Mouse (Mus musculus): Measurements from ENCODE around the gene Ccdc13. TPM values are rescaled to one million over a fixed set of nuclear protein-coding genes. Genes with fewer than 3 reads are reported as not detected.

Ccdc13 gene
- polyA plus RNA-seq, 1 experiment from 2014 or later = 0.08 TPM

GRCm38 (mm10) chr9:121798887-121799520 lies 40.3 kb downstream of the Ccdc13 start:
- Histone ChIP-seq H3K4me3 (no peak overlapping the region), H3K4me1 (replicated peaks) (peaks cover 35% of the 10 kb centered on the region), H3K27ac (ENCODE audit: poor library complexity, severe bottlenecking) (no peak overlapping the region), H3K4me2 (no peak overlapping the region), H3K36me3 (no peaks in the 10 kb centered on the region), H3K9me3 (replicated peaks) (no peaks in the 10 kb centered on the region), H3K27me3 (replicated peaks) (peaks cover 57% of the 10 kb centered on the region), H3K9ac (no peak overlapping the region)
- WGBS = 33% methylated on average over 6 of the region's 6 CpGs
- no peak for ATAC-seq (ENCODE audit: insufficient number of reproducible peaks, low FRiP score)

- ATAC-seq (ENCODE audit: insufficient number of reproducible peaks, low FRiP score) = no peak
- WGBS = 19% methylated on average over 12 of the region's 12 CpGs
- Histone ChIP-seq H3K27me3 (replicated peaks) (peaks cover 60% of the 10 kb centered on the region), H3K4me2 (no peak overlapping the region), H3K4me3 (no peak overlapping the region), H3K9me3 (replicated peaks) (no peaks in the 10 kb centered on the region), H3K4me1 (replicated peaks) (peaks cover 31% of the 10 kb centered on the region), H3K9ac (no peak overlapping the region), H3K27ac (ENCODE audit: poor library complexity, severe bottlenecking) (no peak overlapping the region), H3K36me3 (no peaks in the 10 kb centered on the region)
Observed at GRCm38 (mm10) chr9:121797722-121798121, 41.5 kb downstream of the Ccdc13 start.

DNA sequence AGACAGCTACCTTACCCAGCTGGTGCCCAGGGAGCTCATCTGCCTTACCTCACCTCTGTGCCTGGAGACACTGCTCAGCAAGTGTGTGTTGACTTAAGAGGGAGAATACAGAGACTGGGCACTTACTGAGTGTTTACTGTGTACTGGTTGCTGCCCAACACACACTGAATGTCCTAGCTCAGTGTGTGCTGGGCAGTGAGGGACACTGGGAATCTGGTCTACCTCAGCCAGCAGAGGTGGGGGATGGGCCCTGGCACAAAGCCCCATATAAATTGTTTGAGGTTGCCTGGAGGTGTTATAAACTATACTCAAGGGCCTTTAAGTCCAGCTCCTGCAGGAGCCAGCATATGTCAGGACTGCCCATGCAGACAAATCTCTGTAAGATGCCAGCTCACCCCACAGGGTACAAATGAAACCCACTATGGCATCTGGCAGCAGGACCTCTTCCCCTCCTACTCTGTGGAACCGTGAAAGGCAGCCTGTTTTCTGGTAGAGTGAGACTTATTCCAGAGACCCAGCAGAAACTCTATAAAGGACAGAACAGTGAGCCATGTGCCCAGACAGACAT lies 44.2 kb downstream of the Ccdc13 start:
- WGBS = 46% methylated on average over 1 of the region's 1 CpGs
- Histone ChIP-seq H3K27me3 (replicated peaks) (peaks cover 46% of the 10 kb centered on the region), H3K36me3 (no peaks in the 10 kb centered on the region), H3K4me2 (no peak overlapping the region), H3K9me3 (replicated peaks) (no peaks in the 10 kb centered on the region), H3K9ac (no peak overlapping the region), H3K4me3 (no peak overlapping the region), H3K27ac (ENCODE audit: poor library complexity, severe bottlenecking) (no peak overlapping the region), H3K4me1 (replicated peaks) (peaks cover 51% of the 10 kb centered on the region)
- no peak for ATAC-seq (ENCODE audit: insufficient number of reproducible peaks, low FRiP score)

DNA sequence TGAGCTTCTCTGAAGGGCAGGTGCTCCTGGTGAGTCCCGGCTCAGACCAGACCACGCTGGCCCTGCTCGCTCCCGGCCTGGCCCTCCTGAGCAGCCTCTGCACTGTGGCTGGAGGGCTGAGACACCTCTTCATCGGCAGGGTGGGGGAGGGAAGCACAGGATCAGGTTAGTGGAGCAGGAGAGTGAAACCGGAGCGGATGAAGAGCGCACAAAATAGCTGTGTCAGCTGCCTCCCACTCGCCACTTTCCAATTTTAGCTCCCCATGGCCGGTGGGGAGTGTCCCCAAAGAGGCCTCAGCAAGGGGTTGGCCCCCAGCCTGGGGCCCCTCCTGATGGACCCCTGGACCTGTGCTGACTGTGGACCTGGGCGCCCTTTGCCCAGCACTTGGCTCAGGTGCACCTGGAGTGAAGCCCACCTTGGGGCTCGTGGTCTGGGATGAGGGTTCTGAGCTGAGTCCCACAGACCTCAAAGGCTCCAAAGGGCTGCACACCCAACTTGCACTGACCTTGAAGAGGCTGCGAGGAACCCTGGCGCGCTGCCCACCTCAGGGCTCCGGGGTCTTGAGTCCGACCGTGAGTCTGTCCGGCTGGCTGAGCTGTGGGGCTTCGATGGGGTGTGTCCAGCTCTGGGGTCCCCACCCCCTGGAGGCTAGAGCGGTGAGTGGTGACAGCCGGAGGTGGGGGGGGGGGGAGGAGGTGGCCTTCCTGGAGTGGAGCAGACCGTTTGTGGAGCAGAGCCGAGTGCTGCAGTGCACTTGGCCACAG lies 47.3 kb downstream of the Ccdc13 start, which contains the start of gene Hhatl:
TSS of gene Hhatl (minus strand) at position 751 of the 765 bp plus-strand sequence.
- Histone ChIP-seq H3K27me3 (replicated peaks) (peaks cover 30% of the 10 kb centered on the region), H3K27ac (ENCODE audit: poor library complexity, severe bottlenecking) (peak within 1 kb of the TSS; percentile 71), H3K4me1 (replicated peaks) (peaks cover 43% of the 10 kb centered on the region), H3K9me3 (replicated peaks) (no peaks in the 10 kb centered on the region), H3K36me3 (no peaks in the 10 kb centered on the region), H3K4me3 (peak within 1 kb of the TSS; percentile 38), H3K4me2 (peak within 1 kb of the TSS; percentile 59), H3K9ac (peak within 1 kb of the TSS; percentile 45; the same call in 1 of the 2 replicates)
- WGBS = 43% methylated on average over 24 of the region's 24 CpGs
- peak; percentile 37; the same call in 1 of the 2 replicates for ATAC-seq (ENCODE audit: insufficient number of reproducible peaks, low FRiP score)

DNA sequence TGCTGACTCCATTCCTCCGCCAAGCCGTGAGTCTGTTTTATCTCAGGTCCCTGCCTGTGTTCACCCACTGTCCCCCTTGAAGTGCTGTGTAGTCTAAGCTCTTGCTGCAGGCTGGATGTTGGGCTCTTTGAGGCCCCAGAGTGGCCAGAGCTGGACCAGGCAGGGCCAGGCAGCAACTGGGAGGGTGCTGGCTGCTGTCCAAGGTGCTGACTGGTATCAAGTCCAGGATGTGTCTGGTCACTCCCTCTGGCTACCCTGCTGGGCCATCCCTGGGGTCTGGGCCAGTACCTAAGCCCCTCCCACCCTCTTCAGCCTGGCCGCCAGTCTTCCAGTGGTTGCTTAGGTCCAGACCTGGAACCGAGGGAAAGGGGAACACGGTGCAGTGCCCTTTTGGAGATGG lies 48.1 kb downstream of the Ccdc13 start:
- Histone ChIP-seq H3K4me2 (peak overlapping the region; percentile 59), H3K36me3 (no peaks in the 10 kb centered on the region), H3K27me3 (replicated peaks) (peaks cover 30% of the 10 kb centered on the region), H3K27ac (ENCODE audit: poor library complexity, severe bottlenecking) (peak overlapping the region; percentile 71; the same call in 1 of the 2 replicates), H3K4me3 (peak overlapping the region; percentile 38), H3K9me3 (replicated peaks) (no peaks in the 10 kb centered on the region), H3K9ac (no peak overlapping the region), H3K4me1 (replicated peaks) (peaks cover 43% of the 10 kb centered on the region)
- peak; percentile 36; the same call in 1 of the 2 replicates for ATAC-seq (ENCODE audit: insufficient number of reproducible peaks, low FRiP score)
- 8% methylated on average over 5 of the region's 5 CpGs for WGBS

DNA sequence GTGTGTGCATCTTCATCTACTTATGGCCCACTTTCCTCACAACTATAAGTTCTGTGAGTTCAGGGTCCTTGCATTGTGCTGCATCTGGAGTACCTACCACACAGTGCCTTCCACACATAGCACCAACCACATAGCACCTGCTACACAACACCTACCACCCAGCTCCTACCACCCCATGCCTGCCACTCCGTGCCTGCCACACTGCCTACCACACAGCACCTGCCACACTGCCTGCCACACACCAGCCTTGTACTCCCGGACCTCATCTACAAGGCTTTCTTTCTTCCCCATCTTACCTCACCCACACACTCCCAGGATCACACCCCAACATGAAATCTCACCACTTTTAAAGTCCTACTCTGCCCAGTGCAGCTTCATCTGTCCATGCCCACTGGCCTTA lies 52.9 kb downstream of the Ccdc13 start:
- no peaks in the 10 kb centered on the region for H3K9me3 ChIP-seq (replicated peaks)
- peaks cover 28% of the 10 kb centered on the region for H3K27me3 ChIP-seq (replicated peaks)
- H3K36me3 ChIP-seq = no peaks in the 10 kb centered on the region
- H3K4me2 ChIP-seq = no peak overlapping the region
- no peak overlapping the region for H3K27ac ChIP-seq (ENCODE audit: poor library complexity, severe bottlenecking)
- H3K4me3 ChIP-seq = no peak overlapping the region
- no peak overlapping the region for H3K9ac ChIP-seq
- no peak for ATAC-seq (ENCODE audit: insufficient number of reproducible peaks, low FRiP score)
- peaks cover 10% of the 10 kb centered on the region for H3K4me1 ChIP-seq (replicated peaks)
- 63% methylated on average over 2 of the region's 2 CpGs for WGBS

- no peak overlapping the region for H3K27ac ChIP-seq (ENCODE audit: poor library complexity, severe bottlenecking)
- 78% methylated on average over 8 of the region's 8 CpGs for WGBS
- H3K9ac ChIP-seq = no peak overlapping the region
- H3K4me1 ChIP-seq (replicated peaks) = no peaks in the 10 kb centered on the region
- no peaks in the 10 kb centered on the region for H3K9me3 ChIP-seq (replicated peaks)
- H3K4me2 ChIP-seq = no peak overlapping the region
- no peak for ATAC-seq (ENCODE audit: insufficient number of reproducible peaks, low FRiP score)
- no peaks in the 10 kb centered on the region for H3K36me3 ChIP-seq
- peaks cover 35% of the 10 kb centered on the region for H3K27me3 ChIP-seq (replicated peaks)
- H3K4me3 ChIP-seq = no peak overlapping the region
Observed at GRCm38 (mm10) chr9:121785261-121785660, 54.0 kb downstream of the Ccdc13 start.

DNA sequence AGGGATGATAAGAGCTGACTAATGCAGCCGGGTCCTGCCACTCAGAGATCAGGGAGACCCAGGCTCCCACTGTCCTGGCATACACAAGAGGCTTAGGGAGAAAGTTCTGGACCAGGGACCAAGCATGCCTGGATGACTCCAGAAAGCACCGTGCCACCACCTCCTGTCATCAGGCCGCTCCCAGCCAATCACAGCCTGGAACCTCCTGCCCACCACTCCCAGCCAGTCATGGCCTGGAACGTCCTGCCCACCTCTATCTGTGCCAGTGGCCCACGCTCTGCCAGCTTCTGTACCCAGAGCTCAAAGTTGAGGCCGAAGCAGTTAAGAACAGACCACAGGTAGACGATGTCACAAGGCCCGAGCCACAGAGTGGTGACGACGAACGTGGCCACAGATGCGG lies 54.5 kb downstream of the Ccdc13 start:
- Histone ChIP-seq H3K4me3 (no peak overlapping the region), H3K36me3 (no peaks in the 10 kb centered on the region), H3K4me2 (no peak overlapping the region), H3K4me1 (replicated peaks) (no peaks in the 10 kb centered on the region), H3K27me3 (replicated peaks) (peaks cover 40% of the 10 kb centered on the region), H3K27ac (ENCODE audit: poor library complexity, severe bottlenecking) (no peak overlapping the region), H3K9me3 (replicated peaks) (no peaks in the 10 kb centered on the region), H3K9ac (no peak overlapping the region)
- WGBS = 78% methylated on average over 12 of the region's 12 CpGs
- no peak for ATAC-seq (ENCODE audit: insufficient number of reproducible peaks, low FRiP score)

- peak overlapping the region; percentile 79 for H3K4me2 ChIP-seq
- peak overlapping the region; percentile 39 for H3K9ac ChIP-seq
- H3K27me3 ChIP-seq (replicated peaks) = peaks cover 71% of the 10 kb centered on the region
- ATAC-seq (ENCODE audit: insufficient number of reproducible peaks, low FRiP score) = no peak
- WGBS = 14% methylated on average over 54 of the region's 54 CpGs
- H3K9me3 ChIP-seq (replicated peaks) = no peaks in the 10 kb centered on the region
- H3K27ac ChIP-seq (ENCODE audit: poor library complexity, severe bottlenecking) = no peak overlapping the region
- H3K36me3 ChIP-seq = no peaks in the 10 kb centered on the region
- H3K4me1 ChIP-seq (replicated peaks) = peaks cover 28% of the 10 kb centered on the region
- peak overlapping the region; percentile 43 for H3K4me3 ChIP-seq
Observed at GRCm38 (mm10) chr9:121778066-121778624, 61.1 kb downstream of the Ccdc13 start.

- Histone ChIP-seq H3K4me3 (peak within 1 kb of the TSS; percentile 43), H3K36me3 (no peaks in the 10 kb centered on the region), H3K27me3 (replicated peaks) (peaks cover 69% of the 10 kb centered on the region), H3K4me1 (replicated peaks) (peaks cover 28% of the 10 kb centered on the region), H3K27ac (ENCODE audit: poor library complexity, severe bottlenecking) (no peak within 1 kb of the TSS), H3K9me3 (replicated peaks) (no peaks in the 10 kb centered on the region), H3K9ac (peak within 1 kb of the TSS; percentile 39), H3K4me2 (peak within 1 kb of the TSS; percentile 79)
- WGBS = 14% methylated on average over 30 of the region's 30 CpGs
- 0 out of 2 replicates have a peak, but pooled peaks have one; percentile 38 for ATAC-seq (ENCODE audit: insufficient number of reproducible peaks, low FRiP score)
Observed at GRCm38 (mm10) chr9:121777484-121778065, 61.7 kb downstream of the Ccdc13 start, which contains the start of gene Klhl40. TSS of gene Klhl40 (plus strand) at chr9:121777607.

Measured in heart, embryonic 12.5 days (tissue).